Mouse (Mus musculus): Measurements from ENCODE around the gene Ccdc40. TPM values are rescaled to one million over a fixed set of nuclear protein-coding genes. Genes with fewer than 3 reads are reported as not detected.
A peak's percentile ranks its signal among the peaks of the same experiment; 100 is the strongest.

The Ccdc40 gene
- polyA plus RNA-seq, 1 experiment from 2014 or later = 16.5 TPM

DNA sequence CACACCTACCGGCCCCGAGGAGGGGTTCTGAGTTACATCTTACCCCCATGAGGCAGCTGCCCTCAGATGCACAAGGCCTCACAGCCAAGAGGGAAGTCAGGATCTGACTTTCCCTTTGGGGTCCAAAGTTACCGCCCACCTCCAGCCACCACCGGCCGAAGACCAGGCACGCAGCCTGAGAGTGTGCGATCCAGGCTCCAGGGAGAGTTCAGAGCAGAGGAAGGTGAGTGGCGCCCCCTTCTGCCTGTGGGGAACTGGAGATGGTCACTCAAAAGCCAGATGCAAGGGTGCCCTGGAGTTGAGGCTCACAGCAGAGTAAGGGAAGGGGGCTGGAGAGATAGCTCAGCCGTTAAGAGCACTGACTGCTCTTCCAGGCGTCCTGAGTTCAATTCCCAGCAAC, 22.6 kb upstream of the Ccdc40 start:
- Histone ChIP-seq H3K9ac (ENCODE audit: low read depth, low read length) (no peak overlapping the region), H3K4me3 (ENCODE audit: low read length) (no peak overlapping the region), H3K4me2 (ENCODE audit: low read length) (no peak overlapping the region), H3K9me3 (ENCODE audit: control insufficient read depth, low read length) (no peaks in the 10 kb centered on the region), H3K4me1 (ENCODE audit: control insufficient read depth, insufficient read depth, low read depth, low read length) (peaks cover 19% of the 10 kb centered on the region), H3K27me3 (replicated peaks; ENCODE audit: control insufficient read depth, insufficient read depth, low read length) (no peaks in the 10 kb centered on the region), H3K27ac (ENCODE audit: low read depth, low read length) (no peak overlapping the region), H3K36me3 (ENCODE audit: control insufficient read depth, insufficient read depth, low read length) (peaks cover 10% of the 10 kb centered on the region)
- WGBS = 88% methylated on average over 10 of the region's 10 CpGs
- ATAC-seq = no peak

DNA sequence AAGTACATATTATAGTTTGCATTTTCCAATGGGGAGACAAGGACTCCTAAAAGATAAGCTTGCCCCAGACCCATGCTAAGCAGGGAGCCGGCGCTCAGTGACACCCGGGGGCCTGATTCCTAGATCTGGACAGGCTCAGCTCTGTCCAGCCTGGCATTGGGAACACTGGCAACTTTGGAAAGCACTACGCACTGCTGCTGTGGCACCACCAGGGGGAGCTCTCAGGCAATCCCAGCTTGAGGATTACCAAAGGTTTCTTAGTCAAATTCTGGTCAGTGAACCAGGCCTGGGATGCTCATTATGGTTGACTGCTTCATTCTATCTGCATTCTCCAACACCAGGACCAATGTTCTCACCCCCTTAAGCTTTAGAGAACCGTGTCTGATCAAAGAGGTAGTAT, 21.8 kb upstream of the Ccdc40 start:
- 34% methylated on average over 5 of the region's 5 CpGs for WGBS
- H3K4me1 ChIP-seq (ENCODE audit: control insufficient read depth, insufficient read depth, low read depth, low read length) = peaks cover 19% of the 10 kb centered on the region
- H3K9me3 ChIP-seq (ENCODE audit: control insufficient read depth, low read length) = no peaks in the 10 kb centered on the region
- H3K36me3 ChIP-seq (ENCODE audit: control insufficient read depth, insufficient read depth, low read length) = peaks cover 10% of the 10 kb centered on the region
- no peak overlapping the region for H3K27ac ChIP-seq (ENCODE audit: low read depth, low read length)
- no peak overlapping the region for H3K4me3 ChIP-seq (ENCODE audit: low read length)
- no peaks in the 10 kb centered on the region for H3K27me3 ChIP-seq (replicated peaks; ENCODE audit: control insufficient read depth, insufficient read depth, low read length)
- no peak overlapping the region for H3K4me2 ChIP-seq (ENCODE audit: low read length)
- H3K9ac ChIP-seq (ENCODE audit: low read depth, low read length) = no peak overlapping the region
- no peak for ATAC-seq

DNA sequence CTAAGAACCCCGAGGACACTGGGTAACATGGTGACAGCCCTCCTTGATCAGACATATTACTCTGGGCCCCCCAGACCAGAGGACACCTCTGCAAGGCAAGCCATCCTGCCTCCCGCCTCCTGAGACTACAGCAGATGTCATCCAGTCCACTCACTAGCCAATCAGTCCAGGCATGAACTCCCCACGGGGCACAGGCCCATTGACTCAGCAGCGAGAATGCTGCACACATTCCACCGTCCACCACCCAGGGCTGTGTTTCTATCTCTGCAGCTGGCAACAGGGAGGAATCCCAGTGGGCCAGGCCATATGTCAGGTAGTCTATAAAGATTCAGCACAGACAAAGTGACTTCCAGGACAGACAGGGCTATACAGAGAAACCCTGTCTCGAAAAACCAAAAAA, 20.4 kb upstream of the Ccdc40 start:
- no peak overlapping the region for H3K27ac ChIP-seq (ENCODE audit: low read depth, low read length)
- no peak overlapping the region for H3K9ac ChIP-seq (ENCODE audit: low read depth, low read length)
- peaks cover 10% of the 10 kb centered on the region for H3K36me3 ChIP-seq (ENCODE audit: control insufficient read depth, insufficient read depth, low read length)
- H3K4me2 ChIP-seq (ENCODE audit: low read length) = no peak overlapping the region
- no peaks in the 10 kb centered on the region for H3K9me3 ChIP-seq (ENCODE audit: control insufficient read depth, low read length)
- no peaks in the 10 kb centered on the region for H3K27me3 ChIP-seq (replicated peaks; ENCODE audit: control insufficient read depth, insufficient read depth, low read length)
- H3K4me3 ChIP-seq (ENCODE audit: low read length) = no peak overlapping the region
- H3K4me1 ChIP-seq (ENCODE audit: control insufficient read depth, insufficient read depth, low read depth, low read length) = peaks cover 19% of the 10 kb centered on the region
- no peak for ATAC-seq
- 57% methylated on average over 6 of the region's 6 CpGs for WGBS

DNA sequence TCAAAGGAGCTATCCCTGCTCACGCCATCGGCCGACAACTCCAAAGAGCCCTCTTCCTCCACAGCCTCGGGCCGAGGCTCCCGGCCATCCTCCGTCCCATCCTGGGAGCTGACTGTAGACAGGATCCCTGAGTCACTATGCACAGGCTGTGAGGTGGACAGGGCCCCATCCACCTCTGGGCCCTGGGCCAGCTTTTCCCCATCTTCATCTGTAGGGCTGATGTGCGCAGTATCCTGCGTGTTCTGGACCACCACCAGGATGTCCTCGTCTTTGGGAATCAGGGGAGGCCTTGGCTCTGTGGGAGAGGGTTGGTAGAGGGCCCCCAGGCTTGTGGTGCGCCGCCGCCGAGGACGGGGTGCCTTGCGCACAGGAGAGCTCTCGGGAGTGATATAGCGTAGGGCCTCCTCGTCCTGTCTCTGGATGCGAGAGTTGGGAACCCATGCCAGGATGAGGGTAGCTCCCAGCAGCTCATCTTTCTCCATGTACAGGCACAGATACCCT, 19.5 kb upstream of the Ccdc40 start:
- no peak for ATAC-seq
- Histone ChIP-seq H3K4me1 (ENCODE audit: control insufficient read depth, insufficient read depth, low read depth, low read length) (peaks cover 19% of the 10 kb centered on the region), H3K27ac (ENCODE audit: low read depth, low read length) (peak overlapping the region; percentile 41; the same call in 1 of the 2 replicates), H3K4me3 (ENCODE audit: low read length) (no peak overlapping the region), H3K9ac (ENCODE audit: low read depth, low read length) (no peak overlapping the region), H3K4me2 (ENCODE audit: low read length) (no peak overlapping the region), H3K9me3 (ENCODE audit: control insufficient read depth, low read length) (no peaks in the 10 kb centered on the region), H3K36me3 (ENCODE audit: control insufficient read depth, insufficient read depth, low read length) (peaks cover 10% of the 10 kb centered on the region), H3K27me3 (replicated peaks; ENCODE audit: control insufficient read depth, insufficient read depth, low read length) (no peaks in the 10 kb centered on the region)
- 84% methylated on average over 20 of the region's 20 CpGs for WGBS

DNA sequence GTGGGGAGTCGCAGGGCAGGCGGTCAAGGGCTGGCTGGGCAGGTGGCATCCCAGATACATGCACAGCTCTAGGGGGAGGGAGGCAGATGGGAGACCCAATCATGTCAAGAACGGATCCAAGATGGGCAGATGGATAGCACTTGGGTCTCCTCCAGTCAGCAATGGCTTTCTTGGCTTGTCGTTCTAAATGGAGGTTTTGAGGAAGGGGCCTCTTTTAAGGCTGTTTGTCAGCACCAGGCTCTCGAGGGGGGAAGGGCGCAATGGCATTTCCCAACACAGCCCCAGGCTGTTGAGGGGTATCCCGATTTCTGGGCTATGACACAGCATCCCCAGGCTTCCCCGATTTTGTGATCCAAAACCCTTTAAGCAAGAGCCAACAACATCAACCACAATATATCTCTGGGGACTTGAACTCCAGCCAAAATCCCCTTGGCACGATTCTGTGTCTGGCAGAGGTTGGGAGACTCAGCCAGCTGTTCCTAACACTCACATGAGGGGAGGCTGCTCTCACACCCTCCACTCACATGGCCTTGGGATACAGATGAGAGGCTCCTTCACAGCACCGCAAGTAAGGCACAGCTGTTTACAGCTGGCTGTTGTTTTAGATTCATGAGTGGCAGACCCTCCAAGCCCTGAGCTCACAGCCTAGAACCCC, 18.9 kb upstream of the Ccdc40 start:
- no peak overlapping the region for H3K4me2 ChIP-seq (ENCODE audit: low read length)
- WGBS = 57% methylated on average over 10 of the region's 10 CpGs
- H3K9ac ChIP-seq (ENCODE audit: low read depth, low read length) = no peak overlapping the region
- H3K27me3 ChIP-seq (replicated peaks; ENCODE audit: control insufficient read depth, insufficient read depth, low read length) = no peaks in the 10 kb centered on the region
- ATAC-seq = peak; percentile 63
- H3K4me3 ChIP-seq (ENCODE audit: low read length) = no peak overlapping the region
- no peaks in the 10 kb centered on the region for H3K9me3 ChIP-seq (ENCODE audit: control insufficient read depth, low read length)
- H3K36me3 ChIP-seq (ENCODE audit: control insufficient read depth, insufficient read depth, low read length) = peaks cover 10% of the 10 kb centered on the region
- H3K27ac ChIP-seq (ENCODE audit: low read depth, low read length) = peak overlapping the region; percentile 63
- H3K4me1 ChIP-seq (ENCODE audit: control insufficient read depth, insufficient read depth, low read depth, low read length) = peaks cover 19% of the 10 kb centered on the region

DNA sequence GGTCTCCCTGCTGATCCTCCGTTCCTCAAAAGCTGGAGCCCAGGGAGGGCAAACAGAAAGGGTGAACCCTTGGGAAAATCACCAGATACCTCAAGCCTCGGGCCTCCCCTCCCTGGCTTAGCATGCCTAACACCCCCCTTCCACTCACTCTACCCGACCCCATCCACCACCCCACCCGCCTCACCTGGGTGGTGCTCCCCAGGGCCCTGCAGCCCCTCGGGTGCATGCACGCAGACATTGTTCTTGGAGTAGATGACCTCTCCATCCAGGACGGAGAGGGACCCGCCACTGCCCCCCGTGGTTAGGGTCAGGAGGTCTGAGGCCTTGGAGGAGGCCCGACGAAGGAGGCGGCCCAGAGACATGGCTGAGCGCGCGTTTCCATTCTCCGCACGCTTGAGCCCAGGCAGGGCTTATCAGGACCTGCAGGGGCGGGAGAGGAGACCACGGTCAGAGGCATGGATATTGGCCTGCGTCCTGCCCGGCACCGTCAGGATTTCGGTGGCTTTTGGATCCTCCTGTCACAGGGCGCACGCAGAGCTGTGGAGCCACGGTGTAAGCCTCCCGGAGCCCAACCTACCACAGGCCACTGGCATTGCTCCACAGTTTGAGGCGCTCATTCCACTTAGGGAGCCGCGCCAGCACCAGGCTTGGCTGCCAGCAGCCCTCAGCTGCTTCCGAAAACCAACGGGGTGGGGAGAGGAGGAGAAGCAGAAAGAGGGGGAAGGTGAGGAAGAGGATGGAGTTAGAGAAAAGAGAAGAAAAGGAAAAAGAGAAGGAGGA, 17.9 kb upstream of the Ccdc40 start:
- H3K27me3 ChIP-seq (replicated peaks; ENCODE audit: control insufficient read depth, insufficient read depth, low read length) = no peaks in the 10 kb centered on the region
- WGBS = 53% methylated on average over 32 of the region's 32 CpGs
- H3K4me3 ChIP-seq (ENCODE audit: low read length) = no peak overlapping the region
- peaks cover 8% of the 10 kb centered on the region for H3K36me3 ChIP-seq (ENCODE audit: control insufficient read depth, insufficient read depth, low read length)
- H3K9ac ChIP-seq (ENCODE audit: low read depth, low read length) = 0 out of 2 replicates have a peak overlapping the region, but pooled peaks have one; percentile 11
- peak overlapping the region; percentile 63 for H3K27ac ChIP-seq (ENCODE audit: low read depth, low read length)
- peak; percentile 19; the same call in 1 of the 2 replicates for ATAC-seq
- H3K9me3 ChIP-seq (ENCODE audit: control insufficient read depth, low read length) = no peaks in the 10 kb centered on the region
- H3K4me2 ChIP-seq (ENCODE audit: low read length) = peak overlapping the region; percentile 18; the same call in 1 of the 2 replicates
- H3K4me1 ChIP-seq (ENCODE audit: control insufficient read depth, insufficient read depth, low read depth, low read length) = peaks cover 29% of the 10 kb centered on the region

DNA sequence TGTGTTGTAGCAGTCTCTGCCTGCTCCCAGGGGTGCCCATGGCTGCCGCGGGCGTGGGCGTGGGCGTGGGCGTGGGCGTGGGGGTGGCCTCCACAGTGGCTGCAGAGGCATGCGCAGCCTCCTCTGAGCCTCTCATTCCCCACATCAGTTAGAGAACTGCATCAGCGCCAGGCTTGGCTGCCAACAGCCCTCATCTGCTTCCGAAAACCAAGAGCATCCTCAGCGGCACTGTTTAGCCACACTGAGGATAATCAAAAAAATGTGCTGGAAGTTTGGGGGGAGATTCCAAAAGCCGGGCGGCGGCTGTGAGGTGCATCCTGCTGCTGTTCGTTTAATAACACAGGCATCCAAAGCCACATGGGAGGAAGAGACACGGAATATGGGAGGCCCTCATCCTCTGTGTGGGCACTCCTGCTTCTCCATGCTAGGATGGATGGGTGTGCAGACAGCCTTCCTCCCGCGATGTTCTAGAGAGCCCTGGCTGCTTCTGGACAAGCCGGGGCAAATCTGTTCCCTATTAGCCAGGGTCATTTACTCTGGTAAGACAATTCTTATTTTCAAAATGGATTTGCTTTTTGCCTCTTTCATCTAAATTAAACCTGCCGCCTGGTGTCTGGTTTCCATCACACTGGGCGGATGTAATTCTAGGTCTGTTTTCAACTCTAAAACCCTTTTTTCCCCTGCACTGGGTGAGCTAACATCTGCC, 16.6 kb upstream of the Ccdc40 start:
- H3K9ac ChIP-seq (ENCODE audit: low read depth, low read length) = no peak overlapping the region
- no peaks in the 10 kb centered on the region for H3K27me3 ChIP-seq (replicated peaks; ENCODE audit: control insufficient read depth, insufficient read depth, low read length)
- H3K9me3 ChIP-seq (ENCODE audit: control insufficient read depth, low read length) = no peaks in the 10 kb centered on the region
- H3K36me3 ChIP-seq (ENCODE audit: control insufficient read depth, insufficient read depth, low read length) = peaks cover 7% of the 10 kb centered on the region
- no peak for ATAC-seq
- WGBS = 78% methylated on average over 21 of the region's 21 CpGs
- H3K4me3 ChIP-seq (ENCODE audit: low read length) = no peak overlapping the region
- peaks cover 40% of the 10 kb centered on the region for H3K4me1 ChIP-seq (ENCODE audit: control insufficient read depth, insufficient read depth, low read depth, low read length)
- no peak overlapping the region for H3K27ac ChIP-seq (ENCODE audit: low read depth, low read length)
- H3K4me2 ChIP-seq (ENCODE audit: low read length) = no peak overlapping the region

DNA sequence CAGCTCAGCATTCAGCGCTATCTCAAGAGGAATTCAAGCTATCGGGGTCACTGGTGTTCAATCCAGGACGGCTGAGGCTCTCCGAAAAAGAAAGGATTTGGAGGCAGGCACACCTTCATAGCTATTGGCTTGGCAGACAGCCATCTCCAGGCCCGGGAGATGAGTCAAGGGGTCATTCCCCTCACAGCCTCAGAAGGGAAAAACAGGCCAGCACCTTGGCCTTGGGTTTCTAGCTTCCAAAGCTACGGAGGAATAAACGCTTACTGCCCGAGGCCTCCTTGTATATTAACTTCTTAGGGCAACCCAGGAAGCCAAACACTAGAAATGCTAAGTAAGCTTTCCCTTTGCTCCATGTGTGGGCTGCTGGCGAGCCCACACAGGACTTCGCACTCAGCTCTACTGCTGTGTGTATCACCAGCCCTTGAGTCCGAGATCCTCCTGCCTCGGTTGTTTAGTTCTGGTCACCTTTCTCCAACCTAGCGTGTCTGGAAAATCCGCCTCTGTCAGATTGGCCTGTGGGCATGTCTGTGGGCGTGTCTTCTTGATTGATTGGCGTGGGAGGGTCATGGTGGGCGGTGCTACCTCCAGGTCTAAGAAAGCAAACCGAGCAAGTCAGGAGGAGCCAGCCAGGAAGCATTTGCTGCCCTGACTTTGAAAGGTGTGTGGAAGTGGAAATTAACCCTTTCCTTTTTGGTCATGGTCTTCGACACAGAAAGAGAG, 15.0 kb upstream of the Ccdc40 start:
- Histone ChIP-seq H3K9ac (ENCODE audit: low read depth, low read length) (no peak overlapping the region), H3K4me2 (ENCODE audit: low read length) (no peak overlapping the region), H3K4me3 (ENCODE audit: low read length) (no peak overlapping the region), H3K27ac (ENCODE audit: low read depth, low read length) (no peak overlapping the region), H3K4me1 (ENCODE audit: control insufficient read depth, insufficient read depth, low read depth, low read length) (peaks cover 40% of the 10 kb centered on the region), H3K36me3 (ENCODE audit: control insufficient read depth, insufficient read depth, low read length) (peaks cover 4% of the 10 kb centered on the region), H3K27me3 (replicated peaks; ENCODE audit: control insufficient read depth, insufficient read depth, low read length) (no peaks in the 10 kb centered on the region), H3K9me3 (ENCODE audit: control insufficient read depth, low read length) (no peaks in the 10 kb centered on the region)
- ATAC-seq = no peak
- WGBS = 55% methylated on average over 19 of the region's 19 CpGs

Data from hindbrain, embryonic 16.5 days (tissue).